Mouse (Mus musculus): ENCODE measurements around the gene Wdr78. TPM values are rescaled to one million over a fixed set of nuclear protein-coding genes. Genes with fewer than 3 reads are reported as not detected.

Gene Wdr78
- polyA plus RNA-seq (2015; fragmentation: Nextera tagmentation; extraction: Ambion mirVana), result 0.99 and 1.5 TPM in 2 replicates

DNA sequence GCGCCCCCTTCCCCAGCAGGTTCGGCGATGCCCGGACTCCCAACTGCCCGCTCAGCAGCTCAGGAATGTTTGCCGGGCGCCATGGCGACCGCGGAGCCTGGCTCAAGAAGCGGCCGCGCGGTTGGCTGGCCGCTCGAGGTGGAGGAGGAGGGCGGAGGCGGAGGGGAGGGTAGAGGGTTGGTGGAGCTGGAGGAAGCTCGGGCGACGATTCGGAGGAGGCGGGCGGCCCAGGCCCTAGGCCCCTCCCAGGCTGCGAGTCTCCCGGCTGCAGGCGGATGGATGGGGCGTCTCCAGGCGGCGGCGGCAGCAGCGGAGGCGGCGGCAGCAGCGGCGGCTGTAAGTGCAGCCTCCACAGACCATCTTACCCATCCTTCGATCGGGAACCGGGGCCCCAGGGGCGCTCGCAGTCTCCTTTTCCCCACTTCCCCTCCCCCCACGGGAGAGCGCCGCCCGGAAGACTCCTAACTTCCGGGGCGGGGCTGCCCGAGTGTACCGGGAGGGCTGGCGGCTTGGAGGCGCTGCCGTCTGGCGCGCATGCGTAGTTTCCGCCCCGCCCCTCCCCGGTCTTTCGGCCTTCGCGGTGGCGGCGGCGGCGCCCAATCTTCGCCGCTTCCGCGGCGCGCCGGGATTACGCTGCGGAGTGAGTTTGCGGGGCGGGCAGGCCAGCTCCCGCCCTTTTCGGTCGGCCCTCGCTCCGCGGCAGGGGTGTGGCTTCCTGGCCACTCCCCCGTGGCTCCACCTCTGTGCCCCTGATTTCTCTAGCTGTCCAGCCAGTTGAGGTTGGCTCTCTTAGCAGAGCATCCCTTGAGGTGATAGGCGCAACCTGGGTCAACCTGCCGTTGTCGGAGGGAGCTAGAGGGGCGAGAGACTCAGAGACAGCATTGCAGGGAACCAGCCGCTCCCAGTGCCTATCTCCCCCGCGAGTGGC, at the start of gene Wdr78, which contains the start of gene Mier1:
Gene Wdr78, minus strand, starts transcription at position 372 of the 928 bp plus-strand sequence.
Gene Mier1, plus strand, starts transcription at position 207 of the 928 bp plus-strand sequence.

GRCm38 (mm10) chr4:103026621-103027020, 87.7 kb downstream of the Wdr78 start, which contains the start of gene Insl5:
TSS of gene Insl5 (minus strand) at chr4:103026842.

Other genes starting within 250 kb of the Wdr78 start
- gene Tctex1d1, start 135.9 kb downstream of the Wdr78 start, polyA plus RNA-seq (2015; fragmentation: Nextera tagmentation; extraction: Ambion mirVana), result 0.19 and 0.66 TPM in 2 replicates
- not detected in 2 replicates for gene Insl5, start 87.7 kb downstream of the Wdr78 start, polyA plus RNA-seq (2015; fragmentation: Nextera tagmentation; extraction: Ambion mirVana)
- 38.3 and 49.6 TPM in 2 replicates for gene Mier1, start 165 bp downstream of the Wdr78 start, polyA plus RNA-seq (2015; fragmentation: Nextera tagmentation; extraction: Ambion mirVana)
- 5.3 and 5.5 TPM in 2 replicates for gene Slc35d1, start 100.6 kb upstream of the Wdr78 start, polyA plus RNA-seq (2015; fragmentation: Nextera tagmentation; extraction: Ambion mirVana)
- gene 4921539E11Rik, start 176.3 kb upstream of the Wdr78 start, polyA plus RNA-seq (2015; fragmentation: Nextera tagmentation; extraction: Ambion mirVana), result not detected in 2 replicates
- gene Oma1, start 199.3 kb upstream of the Wdr78 start, polyA plus RNA-seq (2015; fragmentation: Nextera tagmentation; extraction: Ambion mirVana), result 9.8 and 18.7 TPM in 2 replicates